Mouse (Mus musculus) gastrocnemius, postnatal 14 days (tissue): ENCODE results near the gene Psmb6. TPM values are rescaled to one million over a fixed set of nuclear protein-coding genes. Genes with fewer than 3 reads are reported as not detected.

ENCODE experiments used
- DNase-seq: peaks from one replicate; pipeline ENCODE4 v3.0.0; 2021; ENCODE audit warnings: mixed read lengths
- intact Hi-C: fragments of 180-260 bp; cut with DNase I; formaldehyde crosslinking; loops from one replicate; pipeline ENCODE4 v1.15.1; 2025; ENCODE audit warnings: low total_unique reads
- long read RNA-seq, 2 experiments: library from polyadenylated mRNA; stranded (forward); transcript quantifications; one replicate each; pipeline ENCODE4 v2.0.0; 2021
- total RNA-seq, 2 experiments: library from RNA; stranded (reverse); gene quantifications; 2 replicates each; pipeline ENCODE4 v1.2.3; 2021

The Psmb6 gene
- total RNA-seq = 100 to 1,000 TPM; 292 to 301 TPM
- long read RNA-seq, experiment 1, transcript Psmb6-201 (6 exons, 798 nt) = major isoform, 311 of 370 reads
- long read RNA-seq, experiment 1, transcript Psmb6-202 (2 exons, 674 nt) = minor isoform, 45 of 370 reads
- long read RNA-seq, experiment 1, partial matches to known transcripts = 8 of 370 reads
- long read RNA-seq, experiment 1, other reads (novel, unspliced or antisense) = 6 of 370 reads
- long read RNA-seq, experiment 2, transcript Psmb6-201 (6 exons, 798 nt) = major isoform, 324 of 382 reads
- long read RNA-seq, experiment 2, transcript Psmb6-202 (2 exons, 674 nt) = minor isoform, 50 of 382 reads
- long read RNA-seq, experiment 2, partial matches to known transcripts = 7 of 382 reads
- long read RNA-seq, experiment 2, other reads (novel, unspliced or antisense) = 1 of 382 reads

DNA sequence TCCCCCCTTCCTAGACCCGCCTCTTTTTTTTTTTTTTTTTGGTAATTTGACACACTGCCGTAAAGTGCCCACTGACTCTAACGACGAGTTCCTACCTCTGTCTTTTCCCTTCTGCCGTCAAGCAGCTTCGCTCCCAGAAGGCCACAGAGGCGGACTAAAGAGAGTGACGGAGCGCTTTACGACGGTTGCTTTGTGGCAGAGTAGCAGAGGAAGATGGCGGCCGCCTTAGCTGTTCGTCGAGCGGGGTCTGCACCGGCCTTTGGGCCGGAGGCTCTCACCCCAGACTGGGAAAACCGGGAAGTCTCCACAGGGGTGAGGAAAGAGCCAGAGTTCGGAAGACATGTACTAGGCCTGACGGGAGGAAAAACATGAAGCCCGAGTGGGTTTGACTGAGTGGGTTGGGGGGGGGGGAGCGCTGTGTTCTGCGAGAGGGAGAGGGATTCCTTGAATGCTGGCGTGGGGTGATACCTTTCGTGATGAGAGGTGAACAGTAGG is at the start of gene Psmb6:
TSS of gene Psmb6 (plus strand) at position 184 of the 495 bp plus-strand sequence.
- DNase-seq = peak; percentile 89

DNA sequence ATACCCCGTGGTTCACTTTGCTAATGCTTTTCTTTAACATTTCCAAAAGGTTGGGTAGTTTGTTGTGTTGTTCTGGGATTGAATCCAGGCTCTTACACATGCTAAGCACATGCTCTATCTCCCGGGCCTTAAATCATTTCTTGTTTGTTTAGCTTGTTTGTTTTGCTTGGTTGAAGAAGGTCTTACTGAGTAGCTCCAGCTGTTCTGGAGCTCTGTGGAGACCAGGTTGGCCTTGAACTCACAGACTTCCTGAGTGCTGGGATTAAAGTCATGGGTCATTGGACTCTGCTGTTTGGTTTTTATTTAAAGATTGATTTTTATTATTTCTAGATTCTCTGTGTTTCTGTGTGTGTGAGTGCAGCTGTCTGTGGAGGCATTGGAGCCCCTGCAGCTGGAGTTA is 39.7 kb upstream of the Psmb6 start:
- DNase-seq = no peak
- intact Hi-C loops = no loop called here

More for the DNA sequence above, at the start of gene Psmb6:
- intact Hi-C loops = no loop called here

DNA sequence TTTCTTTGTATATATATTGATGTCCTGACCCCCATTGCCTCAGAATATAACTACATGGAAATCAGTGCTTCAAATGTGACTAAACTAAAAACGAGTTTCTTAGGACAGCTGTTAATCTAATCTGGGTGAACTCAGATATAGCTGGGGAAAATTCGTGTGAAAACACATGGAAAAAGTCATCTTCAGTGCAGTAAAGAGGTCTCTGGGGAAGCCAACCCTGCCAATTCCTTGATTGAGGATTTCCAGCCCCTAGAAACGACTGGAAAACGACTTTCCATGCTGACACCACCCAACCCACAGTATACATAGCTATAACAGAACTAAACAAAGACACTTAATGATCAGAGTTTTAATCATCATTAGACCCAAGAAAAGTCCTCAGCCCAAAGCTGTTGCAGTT is 37.4 kb upstream of the Psmb6 start:
- intact Hi-C loops = no loop called here
- peak; percentile 43 for DNase-seq

DNA sequence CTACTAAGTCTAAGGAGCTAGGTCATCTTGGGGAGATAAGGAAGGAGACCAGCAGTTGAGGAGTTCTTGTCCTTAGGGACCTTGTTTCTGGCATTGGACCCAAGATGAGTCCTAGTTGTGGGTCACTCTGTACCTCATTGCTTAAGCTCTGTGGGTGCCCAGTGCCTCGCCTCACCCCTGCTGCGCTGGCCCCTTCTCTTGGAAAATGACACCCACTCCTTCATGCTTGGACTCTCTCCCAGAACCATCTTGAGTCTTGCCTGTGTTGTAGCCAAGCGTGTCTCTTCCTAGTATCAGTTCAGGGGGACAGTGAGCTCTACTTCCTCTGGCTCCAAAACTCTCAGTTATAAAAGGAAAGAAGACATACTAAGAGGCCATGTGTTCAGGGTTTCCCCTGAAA is 36.0 kb upstream of the Psmb6 start:
- intact Hi-C loops = no loop called here
- DNase-seq = peak; percentile 19

DNA sequence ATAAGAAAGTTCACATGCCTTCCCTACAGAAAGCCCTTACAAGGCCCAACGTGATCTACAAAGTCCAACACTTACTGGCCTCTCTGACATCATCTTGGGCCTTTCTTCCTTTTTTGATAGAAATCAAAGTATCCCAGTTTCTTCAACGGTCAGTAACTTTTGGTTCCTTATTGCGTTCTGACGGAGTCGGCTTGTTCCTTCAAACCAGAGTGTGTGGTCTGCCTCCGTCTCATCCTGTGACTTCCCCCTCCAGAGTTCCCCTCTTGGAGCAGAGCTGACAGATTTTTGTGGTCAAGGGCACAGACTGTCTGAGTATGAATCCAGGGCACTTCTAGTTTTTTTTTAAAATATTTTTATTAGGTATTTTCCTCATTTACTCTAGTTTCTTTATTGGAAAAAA is 35.5 kb upstream of the Psmb6 start:
- DNase-seq = no peak
- intact Hi-C loops = no loop called here

DNA sequence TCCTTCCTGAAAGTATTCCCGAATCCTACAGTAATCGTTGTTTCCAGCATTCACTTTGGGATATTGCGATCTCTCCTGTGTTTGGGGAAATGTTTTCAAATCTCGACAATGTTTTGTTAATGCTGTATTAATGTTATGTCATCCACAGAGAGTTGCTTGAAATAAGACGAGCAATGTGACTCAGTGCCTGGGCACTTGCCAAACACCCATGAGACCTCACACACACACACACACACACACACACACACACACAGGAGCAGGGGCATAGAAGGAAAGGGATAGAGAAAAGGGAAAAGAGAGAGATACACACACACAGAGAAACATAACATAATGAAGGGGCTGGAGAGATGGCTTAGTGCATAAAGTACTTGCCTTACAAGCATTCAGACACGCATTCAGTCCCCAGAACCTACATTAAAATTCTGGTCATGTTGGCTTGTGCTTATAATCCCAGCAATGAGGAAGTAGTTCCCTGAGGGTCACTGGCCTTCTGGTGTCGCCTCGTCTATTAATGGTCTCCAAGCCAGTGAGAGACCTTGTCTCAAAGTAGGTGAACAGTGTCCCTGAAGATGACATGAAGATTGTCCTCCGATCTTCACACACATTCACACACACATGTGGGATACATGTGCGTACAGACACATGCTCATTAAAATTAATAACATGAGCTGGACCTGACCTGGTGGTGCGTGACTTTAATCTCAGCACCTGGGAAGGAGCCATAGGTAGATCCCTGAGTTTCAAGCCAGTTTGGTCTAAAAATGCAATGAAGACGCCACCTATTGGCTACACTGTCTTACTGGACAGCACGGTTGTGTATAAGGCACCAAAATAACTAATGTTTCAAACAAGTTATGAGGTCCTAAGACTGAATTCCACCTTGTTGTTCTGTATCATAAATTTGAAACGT is 25.3 kb upstream of the Psmb6 start:
- DNase-seq = no peak
- intact Hi-C loops = loop anchor here (5.0 kb wide), 1 partner anchor 38 kb away; no protein-coding TSS in a partner anchor

DNA sequence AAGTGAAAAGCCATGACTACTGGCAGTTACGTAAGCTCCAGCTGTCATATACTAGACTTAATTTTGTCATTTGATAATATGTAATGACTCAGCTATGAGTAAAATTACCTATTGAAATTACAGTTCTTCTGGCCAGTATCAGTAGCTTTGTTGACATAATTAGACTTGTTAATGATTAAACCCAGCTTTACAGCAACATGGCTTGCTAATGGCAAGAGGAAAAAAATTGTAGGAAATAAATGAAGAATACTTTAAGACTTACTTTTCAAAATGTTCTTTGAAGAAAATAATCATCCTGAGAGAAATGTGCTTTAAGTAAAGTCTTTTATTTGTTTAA is 24.7 kb upstream of the Psmb6 start:
- no peak for DNase-seq
- intact Hi-C loops = loop anchor here (5.0 kb wide), 1 partner anchor 38 kb away; no protein-coding TSS in a partner anchor

DNA sequence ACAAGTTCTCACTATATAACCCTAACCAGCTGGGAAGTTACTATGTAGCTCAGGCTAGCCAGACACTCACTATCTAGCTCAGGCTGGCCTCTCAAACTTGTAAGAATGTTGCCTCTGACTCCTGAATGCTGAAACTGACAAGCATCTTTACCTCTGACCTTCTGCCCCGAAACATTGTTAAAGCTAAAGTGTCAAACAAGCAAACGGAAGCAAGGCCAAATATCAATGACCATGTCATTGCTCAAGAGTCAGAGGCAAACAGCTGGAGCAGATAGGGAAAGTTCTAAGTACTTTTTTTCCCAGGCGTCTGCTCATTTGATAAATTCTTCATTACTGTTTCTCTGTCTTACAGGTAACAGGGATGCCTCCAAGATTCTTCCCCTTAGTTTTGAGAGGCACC is 23.1 kb upstream of the Psmb6 start:
- intact Hi-C loops = loop anchor here (5.0 kb wide), 1 partner anchor 40 kb away; no protein-coding TSS in a partner anchor
- no peak for DNase-seq

DNA sequence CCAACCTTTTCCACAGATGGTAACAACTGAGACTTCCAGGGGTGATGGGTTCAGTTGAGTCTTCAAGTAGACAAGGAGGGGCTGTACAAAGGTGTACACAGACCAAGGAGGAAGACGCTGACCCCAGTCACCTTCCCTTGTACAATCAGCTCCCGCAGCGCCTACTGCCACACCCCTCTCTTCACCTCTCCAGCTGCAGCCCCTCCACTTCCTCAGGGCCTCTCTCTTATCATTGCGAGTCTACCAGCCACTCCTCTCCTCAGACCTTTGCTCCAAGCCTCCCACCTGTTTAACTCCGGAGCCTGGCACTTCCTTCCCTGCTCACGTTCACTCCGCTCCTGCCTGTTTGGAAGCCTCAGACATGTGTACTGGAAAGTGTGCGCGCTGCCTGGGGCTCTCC is 20.2 kb upstream of the Psmb6 start, which contains the start of gene Tm4sf5:
TSS of gene Tm4sf5 (plus strand) at position 275 of the 400 bp plus-strand sequence.
- intact Hi-C loops = loop anchor here (5.0 kb wide), 2 partner anchors 43 to 68 kb away; no protein-coding TSS in a partner anchor
- no peak for DNase-seq

DNA sequence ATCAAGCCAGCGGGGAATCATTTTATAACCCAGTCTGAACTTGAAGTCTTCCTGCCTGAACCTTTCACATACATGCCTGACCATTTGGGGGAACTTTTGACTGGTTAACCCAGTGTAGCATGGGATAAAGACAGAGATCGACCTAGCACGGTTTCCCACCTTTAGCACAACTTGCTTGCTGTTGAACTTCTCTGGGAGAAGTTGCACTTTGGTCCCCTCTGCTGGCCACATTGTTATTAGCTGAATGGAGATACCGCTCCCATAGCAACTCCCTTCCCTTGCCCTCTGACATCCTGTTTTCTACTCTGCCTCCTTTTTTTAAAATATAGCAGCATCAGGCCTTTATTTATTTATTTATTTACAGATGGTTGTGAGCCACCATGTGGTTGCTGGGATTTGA is 18.8 kb upstream of the Psmb6 start:
- peak; percentile 63 for DNase-seq

DNA sequence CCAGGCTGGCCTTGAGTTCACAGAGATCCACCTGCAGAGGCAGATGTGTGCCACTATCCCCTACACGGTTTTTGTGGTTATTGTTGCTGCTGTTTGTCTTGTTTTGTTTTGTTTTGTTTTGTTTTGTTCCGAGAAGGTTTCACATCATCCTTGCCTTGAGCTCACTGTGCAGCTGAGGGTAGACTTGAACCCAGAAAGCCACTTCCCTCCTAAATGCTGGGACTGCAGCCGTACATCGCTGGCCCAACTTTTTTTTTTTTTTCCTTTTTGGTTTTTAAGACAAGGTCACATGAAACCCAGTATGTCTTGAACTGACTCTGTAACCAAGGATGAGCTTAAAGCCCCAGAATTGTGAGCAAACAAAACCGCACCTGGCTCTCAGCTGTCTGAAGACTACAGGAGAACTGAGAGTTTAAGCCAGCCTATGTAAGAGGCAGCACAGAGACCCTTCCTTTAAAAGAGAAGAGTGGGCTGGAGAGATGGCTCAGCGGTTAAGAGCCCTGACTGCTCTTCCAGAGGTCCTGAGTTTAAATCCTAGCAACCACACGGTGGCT is 18.1 kb upstream of the Psmb6 start:
- DNase-seq = no peak
- intact Hi-C loops = loop anchor here (5.0 kb wide), 1 partner anchor 70 kb away; no protein-coding TSS in a partner anchor

More for the DNA sequence above, 18.8 kb upstream of the Psmb6 start:
- intact Hi-C loops = loop anchor here (5.0 kb wide), 1 partner anchor 69 kb away; no protein-coding TSS in a partner anchor

DNA sequence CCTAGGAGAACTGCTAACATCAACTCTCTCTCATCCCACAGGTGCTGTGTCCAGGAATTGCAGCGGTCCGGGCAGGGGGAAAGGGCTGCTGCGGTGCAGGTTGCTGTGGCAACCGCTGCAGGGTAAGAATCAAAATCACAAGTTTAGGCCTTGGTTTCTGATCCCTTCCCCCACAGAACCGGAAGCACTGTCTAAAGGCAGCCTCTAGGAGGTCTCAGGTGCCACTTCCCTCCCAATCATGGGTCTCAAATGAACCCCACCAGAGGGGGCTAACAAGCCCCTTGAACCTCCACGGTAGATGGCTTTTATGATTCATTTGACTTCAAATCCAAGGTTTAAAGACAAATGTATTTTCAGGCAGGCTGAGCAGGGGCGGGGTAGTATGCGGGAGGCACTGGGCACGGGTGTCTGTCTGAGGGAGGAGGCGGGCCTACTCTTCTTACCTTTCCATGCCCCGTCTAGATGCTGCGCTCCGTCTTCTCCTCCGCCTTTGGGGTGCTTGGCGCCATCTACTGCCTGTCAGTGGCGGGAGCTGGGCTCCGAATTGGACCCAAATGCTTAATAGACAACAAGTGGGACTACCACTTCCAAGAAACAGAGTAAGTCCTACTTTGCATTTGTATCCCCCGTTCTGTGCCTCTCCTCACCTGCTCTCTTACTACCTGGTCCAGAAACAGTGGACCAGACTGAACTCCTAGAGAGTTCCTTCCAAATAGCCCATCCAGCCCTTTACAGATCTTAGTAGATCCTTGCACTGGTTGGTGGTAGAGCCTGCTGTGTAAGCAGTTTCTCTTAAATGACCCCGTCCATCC is 15.2 kb upstream of the Psmb6 start:
- DNase-seq = peak; percentile 28
- intact Hi-C loops = loop anchor here (5.0 kb wide), 1 partner anchor 73 kb away; no protein-coding TSS in a partner anchor

DNA sequence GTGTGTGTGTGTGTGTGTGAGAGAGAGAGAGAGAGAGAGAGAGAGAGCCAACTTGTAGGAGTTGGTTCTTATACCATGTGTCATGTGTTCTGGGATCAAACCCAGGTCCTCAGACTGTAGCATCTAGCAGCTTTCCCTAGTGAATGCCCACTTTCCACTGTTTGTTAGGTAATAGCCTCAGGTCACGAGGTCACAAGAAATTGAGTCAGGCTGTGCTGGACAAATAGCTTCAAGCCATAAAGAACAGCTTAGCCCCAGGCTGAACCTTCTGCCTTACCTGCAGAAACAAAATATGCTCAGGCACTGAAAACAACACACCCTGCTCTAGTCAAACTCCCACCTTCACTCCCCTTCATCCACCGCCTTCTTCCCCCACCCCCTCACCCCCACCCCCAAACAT is 13.9 kb upstream of the Psmb6 start:
- intact Hi-C loops = no loop called here
- DNase-seq = no peak

DNA sequence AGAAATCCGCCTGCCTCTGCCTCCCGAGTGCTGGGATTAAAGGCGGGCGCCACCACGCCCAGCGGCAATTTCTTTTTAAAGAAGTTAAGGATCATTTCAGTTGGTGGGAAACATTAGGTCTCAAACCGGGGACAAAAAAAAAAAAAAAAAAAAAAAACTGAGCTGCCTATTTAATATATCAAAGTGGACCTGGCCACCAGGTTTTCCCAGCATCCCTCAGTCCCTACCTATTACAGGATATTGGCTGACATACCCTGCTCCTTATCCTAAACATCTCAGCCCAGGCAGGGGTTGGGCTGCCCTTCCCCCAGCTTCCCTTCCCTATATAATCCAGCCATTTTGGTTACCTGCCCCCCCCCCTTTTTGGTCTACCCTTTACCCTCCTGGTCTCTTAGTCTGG is 13.3 kb upstream of the Psmb6 start:
- DNase-seq = no peak
- intact Hi-C loops = no loop called here

DNA sequence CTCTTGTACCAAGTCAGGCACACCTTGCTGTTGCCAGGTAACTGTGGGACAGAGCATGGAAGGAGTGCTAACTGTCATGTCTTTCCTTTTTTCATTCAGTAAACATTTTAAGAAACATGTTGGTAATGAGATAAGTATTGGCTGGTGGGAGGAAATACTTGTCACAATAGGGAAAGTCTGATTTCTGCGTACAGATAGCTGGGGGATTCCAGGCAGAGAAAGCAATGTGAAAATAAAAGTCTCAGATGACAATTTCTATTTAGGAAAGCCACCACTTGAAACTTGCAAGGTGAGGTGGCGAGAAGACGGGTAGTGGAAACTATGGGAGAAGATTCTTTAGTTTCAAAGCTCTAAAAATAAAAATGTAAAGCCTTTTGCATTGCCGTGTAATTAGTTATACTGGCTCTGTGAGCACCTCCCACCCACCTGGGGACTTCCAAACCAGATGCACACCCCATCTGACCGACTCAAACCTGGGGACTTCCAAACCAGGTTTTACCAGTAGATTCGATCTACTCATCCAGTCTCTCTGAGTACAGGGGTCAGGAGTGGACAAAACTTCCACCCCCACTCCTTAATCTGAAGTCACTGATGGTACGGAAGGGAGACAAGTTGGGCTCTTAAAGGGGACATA is 12.3 kb upstream of the Psmb6 start:
- intact Hi-C loops = no loop called here
- DNase-seq = no peak

DNA sequence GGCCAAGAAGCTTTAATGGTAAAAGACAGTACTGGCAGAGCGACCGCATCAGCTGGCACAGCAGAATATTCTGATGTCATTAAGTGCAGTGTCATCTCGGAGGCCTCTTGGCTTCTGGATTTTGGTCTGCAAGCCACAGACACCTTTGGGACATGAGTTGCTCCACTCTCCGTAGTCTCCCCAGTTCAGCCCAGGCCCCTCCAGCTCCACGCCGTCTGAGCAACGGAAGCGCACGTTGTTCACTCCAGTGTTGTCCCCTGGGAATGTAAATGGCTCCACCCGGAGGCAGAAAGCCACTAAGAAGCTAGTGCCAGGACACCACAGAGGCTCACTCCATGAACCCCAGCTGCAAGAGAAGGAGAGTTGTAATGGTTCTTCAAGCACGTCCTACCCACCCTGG is 11.6 kb upstream of the Psmb6 start:
- intact Hi-C loops = no loop called here
- peak; percentile 56 for DNase-seq

DNA sequence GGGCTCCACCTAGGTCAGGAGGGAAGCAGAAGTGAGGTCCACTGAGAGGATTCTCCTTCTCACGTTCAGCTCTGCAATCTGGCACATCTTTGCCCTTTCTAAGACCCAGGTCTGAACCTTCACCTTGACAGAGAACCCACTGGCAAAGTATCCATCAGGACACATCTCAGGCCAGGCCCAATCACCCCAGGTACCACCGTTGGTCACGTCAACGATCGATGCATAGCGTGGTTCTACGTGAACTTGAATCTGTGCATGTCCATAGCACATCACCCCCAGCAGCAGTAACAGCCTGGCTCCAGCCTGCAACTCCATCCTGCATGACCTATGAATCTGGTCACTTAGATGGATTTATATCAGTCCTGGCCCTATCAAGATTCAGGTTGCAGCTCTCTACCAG is 10.9 kb upstream of the Psmb6 start, which contains the start of gene Vmo1:
TSS of gene Vmo1 (minus strand) at position 329 of the 400 bp plus-strand sequence.
- intact Hi-C loops = no loop called here

DNA sequence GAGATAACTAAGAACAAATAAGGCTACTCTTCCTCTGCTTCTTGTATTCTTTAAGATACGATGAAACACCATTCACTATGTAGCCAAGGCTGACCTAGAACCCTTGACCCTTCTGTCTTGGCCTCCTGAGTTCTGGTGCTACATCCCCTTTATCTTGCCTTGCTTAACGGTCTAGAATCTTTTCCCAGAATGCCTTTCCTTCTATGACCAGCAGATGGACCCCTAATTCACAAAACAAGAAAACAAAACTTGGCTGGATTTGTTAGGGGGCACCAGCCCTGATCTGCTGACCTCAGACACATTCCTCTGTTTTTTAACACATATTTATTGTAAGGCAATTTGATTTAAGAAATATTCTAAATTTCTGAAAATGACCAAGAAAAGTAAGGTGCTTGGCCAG is 8.8 kb upstream of the Psmb6 start:
- intact Hi-C loops = loop anchor here (5.0 kb wide), 1 partner anchor 241 kb away; no protein-coding TSS in a partner anchor
- DNase-seq = no peak

More for the DNA sequence above, 10.9 kb upstream of the Psmb6 start, which contains the start of gene Vmo1:
- no peak for DNase-seq
